Mouse (Mus musculus) induced T-regulatory cell, adult 2 months (primary cell): Measurements from ENCODE around the gene Adam6b.
"Not testable (repeated sequence)": the region's sequence is repeated elsewhere in the genome, so short reads cannot be mapped to it uniquely, and the experiment has no call there.

Source experiments
- DNase-seq: peaks from one replicate; pipeline ENCODE4 v3.0.0-alpha.2; 2012; ENCODE audit warnings: low read depth

Gene Adam6b

GRCm38 (mm10) chr12:113489211-113489610 is at the start of gene Adam6b:
TSS of gene Adam6b (plus strand) at chr12:113489511.
- DNase-seq = not testable (repeated sequence)

GRCm38 (mm10) chr12:113446061-113446460 is 43.2 kb upstream of the Adam6b start:
- peak; percentile 52 for DNase-seq

DNA sequence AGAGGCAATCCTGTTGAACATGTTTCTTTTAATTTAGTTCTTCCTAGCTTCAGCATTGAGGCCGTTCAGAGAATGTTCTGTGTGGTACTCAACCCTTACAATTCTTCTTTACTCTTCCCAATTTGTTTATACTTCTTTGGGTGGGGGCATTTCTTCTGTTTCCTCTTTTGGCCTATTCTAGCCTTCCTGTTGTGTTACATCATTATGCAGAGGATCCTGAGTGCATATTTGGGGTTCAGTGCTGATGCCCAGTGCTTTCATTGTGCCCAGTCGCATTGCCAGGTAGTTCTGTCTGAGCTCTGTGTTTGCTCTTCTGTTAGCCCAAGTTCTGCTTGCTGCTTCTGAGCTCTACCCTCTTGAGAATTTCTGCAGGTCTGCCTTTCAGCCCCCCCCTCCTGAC is 13.1 kb upstream of the Adam6b start:
- no peak for DNase-seq

DNA sequence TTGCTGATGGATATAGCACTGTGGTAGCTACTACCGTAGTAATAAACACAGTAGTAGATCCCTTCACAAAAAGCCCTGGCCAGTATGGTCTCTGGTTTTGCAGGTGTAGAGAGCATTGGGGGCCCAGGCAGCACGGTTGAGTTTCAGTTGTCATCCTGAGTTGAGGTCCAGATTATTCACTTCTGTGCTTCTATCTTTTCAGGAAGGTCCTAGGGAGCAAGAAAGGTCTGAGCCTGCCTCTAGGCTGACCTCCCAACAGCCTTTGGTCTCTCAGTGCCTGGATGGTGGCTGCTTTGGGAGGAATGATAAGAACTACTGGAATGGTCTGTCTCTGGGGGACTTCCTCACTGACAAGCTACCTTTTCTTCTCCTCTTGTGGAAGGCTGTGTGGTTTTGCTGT is 7.2 kb upstream of the Adam6b start:
- no peak for DNase-seq

DNA sequence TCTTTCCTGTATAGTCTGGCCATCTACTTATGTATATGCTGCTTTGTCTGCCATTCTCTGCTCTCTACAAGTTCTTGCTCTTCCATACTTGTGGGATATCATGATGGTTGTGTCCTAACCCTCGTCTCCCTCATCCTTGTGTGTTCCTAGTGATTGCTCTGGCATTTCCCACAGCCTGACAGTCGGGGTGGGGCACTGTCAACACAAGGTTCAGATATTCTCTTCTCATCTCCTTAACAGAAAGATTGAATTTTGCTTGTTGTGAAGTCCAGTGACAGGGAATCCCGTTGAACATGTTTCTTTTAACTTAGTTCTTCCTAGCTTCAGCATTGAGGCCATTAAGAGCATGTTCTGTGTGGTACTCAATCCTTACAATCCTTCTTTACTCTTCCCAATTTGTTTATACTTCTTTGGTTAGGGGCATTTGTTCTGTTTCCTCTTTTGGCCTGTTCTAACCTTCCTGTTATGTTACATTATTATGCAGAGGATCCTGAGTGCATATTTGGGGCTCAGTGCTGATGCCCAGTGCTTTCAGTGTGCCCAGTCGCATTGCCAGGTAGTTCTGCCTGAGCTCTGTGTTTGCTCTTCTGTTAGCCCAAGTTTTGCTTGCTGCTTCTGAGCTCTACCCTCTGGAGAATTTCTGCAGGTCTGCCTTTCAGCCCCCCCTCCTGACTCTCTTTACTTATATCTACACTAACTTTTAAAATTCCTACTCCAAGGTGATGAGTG is 6.5 kb upstream of the Adam6b start:
- no peak for DNase-seq

DNA sequence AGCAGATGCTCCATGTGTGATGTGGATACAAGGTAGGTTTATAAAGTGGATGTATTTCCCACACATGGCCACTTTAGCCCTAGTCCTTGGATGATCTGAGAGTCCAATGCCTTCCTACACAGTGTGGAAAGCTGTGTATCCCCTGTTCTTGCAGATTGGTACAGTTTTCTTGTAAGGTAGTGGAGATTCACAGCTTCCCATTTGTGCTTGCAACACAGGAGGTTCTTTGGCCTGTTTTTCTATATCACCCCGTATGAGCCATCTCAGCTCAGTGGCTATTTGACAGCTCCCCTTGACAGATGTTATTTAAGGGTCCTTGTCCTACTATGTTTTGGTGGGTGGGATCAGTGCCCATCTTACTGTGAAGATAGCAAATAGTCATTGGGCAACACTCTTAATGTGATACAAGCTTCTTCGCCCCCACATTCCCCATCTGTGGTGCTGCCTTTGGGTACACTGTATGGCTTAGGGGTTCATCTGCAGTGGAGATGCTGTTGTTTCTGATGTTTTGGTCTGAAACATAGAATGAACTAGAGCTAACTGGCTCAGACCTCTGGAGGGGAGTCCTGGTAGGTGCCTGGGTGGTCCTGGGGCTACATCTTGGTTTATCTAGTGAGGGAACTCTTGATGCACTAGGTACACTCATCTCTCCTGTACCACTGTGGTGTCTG is 5.7 kb upstream of the Adam6b start:
- no peak for DNase-seq

GRCm38 (mm10) chr12:113484971-113485485 is 4.3 kb upstream of the Adam6b start:
- peak; percentile 77 for DNase-seq

DNA sequence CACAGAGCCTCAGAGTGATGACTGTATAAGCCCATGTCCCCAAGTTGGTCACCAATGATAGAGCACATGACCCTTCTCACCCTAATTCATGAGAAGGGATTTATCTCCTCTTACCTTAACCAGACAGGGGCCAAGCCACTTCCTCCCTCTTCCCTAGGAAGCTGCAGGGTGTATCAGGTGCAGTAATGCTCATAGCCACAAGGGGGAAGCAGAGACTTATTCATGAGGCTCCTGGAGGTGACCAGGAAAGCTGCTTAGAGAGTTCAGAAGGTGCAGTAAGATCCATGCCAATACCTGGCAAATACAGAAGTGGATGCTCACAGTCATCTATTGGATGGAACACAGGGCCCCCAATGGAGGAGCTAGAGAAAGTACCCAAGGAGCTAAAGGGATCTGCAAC is 1.6 kb upstream of the Adam6b start:
- DNase-seq = peak; percentile 87

DNA sequence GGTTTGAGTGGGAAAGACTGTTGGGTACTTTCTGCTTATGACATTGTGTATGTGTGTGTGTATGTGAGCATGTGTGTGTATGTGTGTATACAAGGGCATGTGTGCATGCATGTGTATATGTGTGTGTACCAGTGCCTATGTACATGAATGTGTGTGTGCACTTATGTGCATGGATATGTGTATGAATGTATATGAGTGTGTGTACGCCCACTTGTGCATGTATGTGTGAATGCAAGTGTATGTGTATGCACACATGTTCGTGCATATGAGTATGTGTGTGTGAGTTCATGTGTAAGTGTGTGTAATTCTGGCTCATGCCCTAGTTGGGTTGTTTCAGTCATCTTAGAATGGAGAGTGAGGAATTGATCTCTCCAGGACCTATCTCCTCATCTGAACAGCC is 36.6 kb downstream of the Adam6b start:
- DNase-seq = no peak
